Mouse (Mus musculus): ENCODE measurements around the gene Gas1.

Gas1 gene

DNA sequence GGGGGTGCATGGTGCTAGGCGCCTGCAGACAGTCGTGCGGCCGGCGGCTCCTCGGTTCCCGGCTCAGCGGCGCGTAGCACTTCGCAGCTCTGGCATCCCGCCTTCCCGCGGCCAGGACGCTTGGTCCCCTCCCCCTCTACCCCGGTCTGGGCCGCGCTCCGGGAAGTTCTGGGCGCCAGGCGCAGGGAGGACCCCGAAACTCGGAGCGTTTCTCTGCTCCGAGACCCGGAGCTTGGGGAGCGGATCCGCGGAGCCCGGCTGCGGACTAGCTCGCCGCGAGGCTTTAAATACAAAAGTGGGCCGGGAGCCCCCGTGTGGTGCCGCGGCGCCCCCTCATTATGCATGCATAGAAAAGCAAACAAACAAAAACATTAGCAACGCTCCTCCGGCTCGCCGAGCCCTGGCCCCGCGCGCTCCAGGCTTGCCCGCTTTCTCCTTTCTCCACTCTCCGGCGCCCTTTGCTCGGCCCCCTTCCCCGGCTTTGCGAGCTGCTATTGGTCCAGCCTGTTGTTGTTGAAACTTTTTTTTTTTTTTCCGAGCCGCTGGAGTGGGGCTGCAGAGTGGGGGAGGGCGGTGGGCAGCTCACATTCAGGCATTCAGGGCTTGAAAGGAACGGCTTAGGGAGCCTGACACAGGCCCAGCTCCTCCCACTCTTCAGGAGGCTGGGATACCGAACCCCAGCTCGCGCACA is at the start of gene Gas1:
TSS of gene Gas1 (minus strand) at position 260 of the 691 bp plus-strand sequence.
- peak; percentile 77 for DNase-seq (ENCODE audit: extremely low spot score, low read depth, low spot score)

DNA sequence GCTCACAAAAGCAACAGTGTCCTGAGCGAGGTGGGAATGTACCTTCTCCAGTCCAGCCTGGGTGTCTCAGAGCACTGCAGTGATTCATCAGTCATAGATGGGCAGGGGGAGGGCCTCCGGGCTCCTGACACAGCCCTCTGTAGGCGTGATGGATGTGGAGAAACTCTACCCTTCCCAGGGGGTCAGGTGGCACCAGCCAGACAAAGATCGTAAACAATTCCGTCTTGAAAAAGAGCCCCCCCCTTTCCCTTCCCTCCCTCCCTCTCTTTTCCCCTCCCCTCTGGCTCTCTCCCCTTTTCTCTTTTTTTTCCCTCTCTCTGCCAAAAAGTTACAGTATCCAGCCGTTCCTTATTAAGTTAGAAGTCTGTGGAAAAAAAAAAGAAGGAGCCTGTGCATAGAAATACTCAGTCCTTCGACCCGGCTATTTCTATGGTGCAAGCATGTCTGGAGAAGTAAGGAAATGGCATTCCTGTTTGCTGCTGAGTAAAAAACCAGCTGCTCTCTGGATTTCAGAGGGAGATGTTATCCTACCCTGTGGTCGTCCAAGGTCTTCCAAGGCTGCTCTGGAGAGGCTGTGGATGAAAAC is 49.2 kb upstream of the Gas1 start:
- no peak for DNase-seq (ENCODE audit: extremely low spot score, low read depth, low spot score)

DNA sequence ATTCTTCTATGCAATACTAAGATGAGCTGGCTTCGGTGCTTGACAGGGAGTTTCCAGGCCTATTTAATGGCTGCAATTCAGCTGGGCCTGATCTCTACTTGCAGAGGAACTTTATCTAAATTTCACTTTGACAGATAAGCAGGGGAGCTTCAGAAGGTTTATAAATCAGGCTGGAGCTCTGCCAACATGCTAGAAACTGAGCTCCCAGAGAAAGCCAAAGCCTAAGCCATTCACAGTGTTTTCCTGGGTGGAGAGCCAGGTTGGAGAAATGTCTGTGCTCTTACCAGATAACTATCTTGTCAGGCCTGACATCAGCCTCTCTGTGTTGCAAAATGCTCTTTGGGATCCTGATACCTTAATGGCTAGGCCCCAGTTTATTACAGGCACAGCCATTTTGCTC is 48.6 kb upstream of the Gas1 start:
- no peak for DNase-seq (ENCODE audit: extremely low spot score, low read depth, low spot score)

DNA sequence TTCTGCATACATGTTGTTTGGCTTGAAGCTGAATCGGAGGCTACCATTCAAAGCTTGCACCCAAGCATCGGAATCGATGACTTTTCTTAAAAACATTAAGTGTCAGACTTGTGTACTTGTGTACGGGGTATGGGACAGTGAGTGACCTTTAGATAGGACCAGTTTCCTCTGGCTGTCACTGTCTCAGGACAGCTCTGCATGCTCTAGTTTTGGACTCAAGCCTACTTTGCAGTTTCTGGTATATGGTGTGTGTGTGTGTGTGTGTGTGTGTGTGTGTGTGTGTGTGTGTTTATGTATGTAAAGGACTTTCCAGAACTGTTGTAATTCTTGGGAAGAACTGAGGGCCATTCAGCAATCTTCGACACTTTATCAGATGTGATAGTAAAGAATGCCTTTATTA is 48.1 kb upstream of the Gas1 start:
- no peak for DNase-seq (ENCODE audit: extremely low spot score, low read depth, low spot score)

DNA sequence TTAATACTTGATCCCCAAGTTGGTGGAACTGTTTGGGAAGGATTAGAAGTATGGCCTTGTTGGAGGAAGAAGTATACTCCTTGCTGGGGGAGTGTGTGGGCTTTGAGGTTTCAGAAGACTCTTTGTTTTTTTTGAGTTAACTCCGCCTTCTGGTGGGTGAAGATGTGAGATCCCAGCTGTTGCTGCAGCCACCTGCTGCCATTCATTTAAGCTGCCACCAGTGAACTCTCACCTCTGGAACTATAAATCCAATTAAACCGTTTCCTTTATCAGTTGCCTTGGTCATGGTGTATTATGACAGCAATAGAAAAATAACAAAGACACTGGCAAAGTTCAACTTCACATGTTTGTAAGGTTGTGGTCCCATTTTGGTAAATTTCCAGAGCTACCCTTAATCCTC is 46.6 kb upstream of the Gas1 start:
- no peak for DNase-seq (ENCODE audit: extremely low spot score, low read depth, low spot score)

DNA sequence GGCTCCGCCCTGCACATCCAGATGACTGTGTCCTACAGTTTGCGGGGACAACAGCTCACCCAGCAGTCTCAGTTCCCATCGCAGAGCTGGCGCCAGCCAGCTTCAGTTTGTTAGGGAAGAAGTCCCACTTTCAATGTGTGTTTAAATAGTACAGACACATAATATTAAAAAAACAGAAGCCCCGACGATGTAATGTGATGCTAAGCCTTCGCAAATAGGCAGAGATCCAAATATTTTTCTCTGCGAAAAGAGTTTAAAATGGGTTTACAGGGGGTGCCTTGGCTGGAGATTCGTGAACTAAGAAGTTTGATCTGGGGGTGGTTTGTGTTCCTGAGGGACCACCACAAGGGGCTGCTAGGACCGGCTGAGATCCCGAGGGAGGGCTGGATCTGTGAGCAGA is 45.2 kb upstream of the Gas1 start:
- no peak for DNase-seq (ENCODE audit: extremely low spot score, low read depth, low spot score)

DNA sequence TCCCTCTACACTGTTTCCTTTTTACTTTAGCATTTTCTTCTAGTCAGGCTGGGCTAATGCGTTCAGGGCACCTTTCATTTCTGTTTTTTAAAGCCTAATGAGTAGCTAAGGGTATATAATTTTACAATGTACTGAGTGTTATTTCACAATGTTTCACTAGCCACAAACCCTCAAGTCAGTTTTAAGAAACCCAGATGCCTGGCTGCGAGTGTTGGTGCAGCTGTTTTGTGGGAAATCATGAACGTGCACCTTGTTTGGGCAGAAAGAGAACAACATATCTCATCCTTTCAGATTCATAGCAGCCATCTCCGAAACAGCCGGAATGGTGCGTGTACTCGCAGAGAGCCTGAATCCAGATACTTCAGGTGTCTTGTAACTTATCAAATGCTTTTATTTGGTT is 36.7 kb upstream of the Gas1 start:
- DNase-seq (ENCODE audit: extremely low spot score, low read depth, low spot score): no peak

DNA sequence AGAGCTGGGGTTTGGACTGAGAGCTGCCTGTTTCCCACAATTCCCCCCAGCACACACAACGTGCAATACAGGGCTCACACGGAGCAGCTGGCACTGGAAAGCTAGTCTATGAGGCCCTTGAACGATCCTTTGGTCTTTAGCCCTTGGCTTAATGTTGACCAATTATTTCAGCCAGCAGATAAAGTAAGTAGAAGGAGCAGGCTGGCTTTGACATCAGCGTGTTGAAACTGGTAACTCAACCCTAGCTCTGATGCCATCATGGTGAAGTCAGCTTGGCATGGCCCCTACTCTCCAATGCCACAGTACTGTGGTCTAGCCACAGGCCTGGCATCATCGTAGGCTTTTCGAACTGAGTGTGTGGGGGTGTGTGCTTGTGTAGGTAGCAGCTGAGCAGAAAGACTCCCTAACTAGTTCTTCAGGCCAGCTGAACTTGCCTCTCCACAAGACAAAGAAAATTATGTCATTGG is 30.0 kb upstream of the Gas1 start:
- no peak for DNase-seq (ENCODE audit: extremely low spot score, low read depth, low spot score)

DNA sequence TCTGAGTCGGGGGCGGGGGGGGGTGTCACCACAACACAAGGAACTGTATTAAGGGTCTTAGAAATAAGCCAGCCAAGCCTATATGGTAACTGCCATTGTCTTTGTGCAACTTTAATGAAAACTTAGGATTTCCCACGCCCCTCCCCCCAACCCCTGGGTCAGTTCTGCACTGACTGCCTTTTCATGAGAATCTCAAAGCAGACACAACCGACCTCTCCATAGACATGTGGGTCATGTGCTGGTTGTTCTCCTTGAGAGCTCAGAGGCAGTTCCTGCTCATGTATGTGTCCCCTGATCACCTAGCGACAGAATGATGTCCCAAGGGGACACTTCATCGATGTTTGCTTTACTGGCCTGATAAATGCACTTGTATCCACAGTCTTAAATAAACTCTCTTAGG is 27.6 kb upstream of the Gas1 start:
- no peak for DNase-seq (ENCODE audit: extremely low spot score, low read depth, low spot score)

DNA sequence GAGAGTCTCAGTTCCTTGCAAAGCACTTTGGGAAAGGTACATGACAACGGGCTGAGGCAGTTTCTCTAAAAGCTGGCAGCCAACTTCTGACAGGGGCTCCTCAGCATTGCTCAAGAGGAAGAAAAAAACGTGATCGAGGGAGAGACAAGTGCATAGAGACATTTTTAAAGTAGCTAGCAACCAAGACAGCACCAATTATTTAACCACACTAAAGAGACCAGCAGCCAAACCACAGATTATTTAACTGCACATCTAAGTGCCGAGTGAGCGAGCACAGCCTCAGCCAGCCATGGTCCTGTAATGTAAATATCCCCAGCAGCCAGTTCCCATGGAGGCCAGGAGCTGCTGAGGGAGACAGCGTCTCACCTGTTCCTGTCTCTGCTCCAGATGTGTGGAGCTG is 16.1 kb upstream of the Gas1 start:
- DNase-seq (ENCODE audit: extremely low spot score, low read depth, low spot score): no peak

DNA sequence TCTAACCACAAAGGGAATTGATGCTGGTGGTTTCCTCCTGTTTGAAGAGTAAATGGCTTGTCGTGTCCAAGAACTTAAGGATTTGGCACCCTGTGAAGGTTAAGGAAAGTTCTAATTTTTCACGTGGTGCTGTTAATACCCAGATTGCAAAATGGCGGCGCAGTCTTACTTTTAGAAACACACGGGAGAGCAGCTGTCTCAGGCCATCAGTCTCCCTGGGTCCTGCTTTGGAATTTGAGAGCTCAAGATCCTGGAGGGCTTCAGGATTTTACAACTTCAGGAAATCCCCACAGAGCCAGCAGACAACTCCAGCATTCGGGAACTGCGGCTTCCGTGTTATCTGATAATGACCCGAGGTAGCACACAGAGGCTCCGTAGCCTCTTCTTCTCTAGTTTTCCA is 12.8 kb upstream of the Gas1 start:
- DNase-seq (ENCODE audit: extremely low spot score, low read depth, low spot score): no peak

DNA sequence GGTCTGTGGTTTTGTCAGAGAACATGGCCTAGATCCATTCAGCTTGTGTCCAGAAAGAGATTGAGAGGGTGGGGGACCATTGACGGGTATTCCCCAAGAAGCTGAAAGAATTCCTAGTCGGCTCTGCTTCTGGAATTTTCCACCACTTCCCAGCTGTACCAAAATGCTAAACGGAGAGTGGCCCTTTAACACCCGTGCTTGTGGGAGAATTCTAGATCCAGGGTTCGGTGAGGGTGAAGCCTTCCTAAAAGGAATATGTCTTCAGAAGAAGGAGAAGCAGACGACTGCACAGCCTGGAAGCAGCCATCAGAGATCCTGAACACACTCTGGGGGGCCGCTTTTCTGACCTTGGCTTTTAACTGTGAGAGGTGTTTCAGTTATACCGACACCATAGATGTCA is 11.8 kb upstream of the Gas1 start:
- no peak for DNase-seq (ENCODE audit: extremely low spot score, low read depth, low spot score)

DNA sequence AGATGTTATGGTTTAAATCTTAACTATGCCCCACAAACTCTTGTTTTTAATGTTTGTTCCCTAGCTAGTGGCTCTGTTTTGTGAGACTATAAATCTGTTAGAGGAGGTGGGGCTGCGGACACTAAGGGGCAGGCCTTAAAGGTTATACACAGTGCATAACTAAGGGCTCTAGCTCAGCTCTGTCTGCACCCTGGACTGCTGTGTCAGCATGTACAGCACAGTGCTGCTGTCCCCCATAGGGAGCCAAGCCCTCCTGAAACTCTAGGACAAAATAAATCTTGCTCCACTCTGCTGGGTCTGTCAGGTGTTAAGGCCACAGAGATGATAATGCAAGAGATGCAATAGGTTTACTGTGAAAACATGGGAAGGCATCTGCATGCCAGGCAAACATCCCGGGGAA is 10.1 kb upstream of the Gas1 start:
- DNase-seq (ENCODE audit: extremely low spot score, low read depth, low spot score): no peak

DNA sequence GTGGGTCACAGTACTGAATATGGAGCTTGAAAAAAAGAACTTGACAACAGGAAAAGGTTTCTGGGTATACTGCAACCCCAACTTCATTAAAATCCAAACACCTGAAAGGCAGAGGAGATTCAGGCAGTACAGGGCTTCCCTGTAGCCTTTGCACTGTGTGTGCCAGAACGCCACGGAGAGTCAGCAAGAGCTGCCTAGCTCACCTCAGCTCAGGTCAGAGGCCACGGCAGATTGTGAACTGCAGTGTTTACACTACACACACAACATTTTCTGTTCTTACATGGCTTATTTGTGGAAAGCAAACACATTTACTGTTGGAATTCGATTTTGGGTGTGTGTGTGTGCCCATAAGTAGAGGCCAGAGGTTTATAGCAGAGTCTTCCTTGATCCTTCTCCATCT is 5.2 kb upstream of the Gas1 start:
- DNase-seq (ENCODE audit: extremely low spot score, low read depth, low spot score): no peak

DNA sequence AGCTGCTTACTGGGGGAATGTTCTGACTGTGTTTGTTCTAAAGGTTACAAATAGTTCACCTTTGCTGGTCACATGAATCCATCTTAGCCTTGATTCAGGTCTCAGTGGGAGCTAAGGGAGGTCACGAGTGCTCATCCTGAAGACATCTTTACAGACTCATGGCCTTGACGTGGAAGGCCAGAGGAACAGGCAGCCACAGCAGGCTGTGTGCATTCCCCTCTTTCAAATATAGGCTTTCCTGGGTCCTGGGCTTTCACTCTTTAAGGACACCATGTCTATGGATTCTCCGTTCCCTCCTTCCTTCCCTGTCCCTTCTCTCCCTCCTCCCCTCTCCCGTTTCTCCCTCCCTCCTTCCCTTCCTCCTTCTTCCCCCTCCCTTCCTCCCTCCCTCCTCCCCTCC is 2.5 kb upstream of the Gas1 start:
- DNase-seq (ENCODE audit: extremely low spot score, low read depth, low spot score): no peak

DNA sequence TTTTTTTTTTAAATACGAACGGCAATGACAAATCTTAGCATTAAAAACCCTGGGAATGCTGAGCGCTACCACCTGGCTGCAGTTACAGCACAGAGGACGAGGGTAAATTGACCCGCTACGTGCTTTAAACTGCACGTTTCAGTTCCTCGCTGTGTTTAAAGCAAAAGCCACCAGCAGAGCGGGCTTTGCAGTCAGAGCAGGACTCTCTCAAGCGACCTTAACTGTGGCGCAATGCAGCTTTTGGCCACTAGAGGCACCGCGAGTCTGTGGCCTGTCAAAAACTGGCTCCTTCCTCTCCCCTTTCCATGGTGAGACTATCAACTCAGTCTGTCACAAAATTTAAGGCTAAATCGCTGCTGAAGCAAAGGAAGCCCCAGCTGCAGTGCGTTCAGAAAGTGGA is 1.3 kb upstream of the Gas1 start:
- DNase-seq (ENCODE audit: extremely low spot score, low read depth, low spot score): peak; percentile 95

DNA sequence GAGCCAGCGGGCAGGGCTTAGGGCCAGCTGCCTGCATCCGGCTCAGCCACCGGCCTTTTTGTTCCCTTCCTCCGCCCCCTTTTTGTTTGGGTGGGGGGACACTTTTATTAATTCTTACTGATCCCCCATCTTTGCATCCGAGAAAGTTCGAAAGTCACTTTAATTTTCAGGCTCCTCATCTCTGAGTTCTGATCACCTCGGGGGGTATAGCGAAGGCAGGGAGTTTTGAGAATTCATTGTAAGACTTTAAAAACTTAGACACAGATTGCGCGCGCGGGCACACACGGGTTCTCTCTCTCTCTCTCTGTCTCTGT is 589 bp upstream of the Gas1 start:
- no peak for DNase-seq (ENCODE audit: extremely low spot score, low read depth, low spot score)

DNA sequence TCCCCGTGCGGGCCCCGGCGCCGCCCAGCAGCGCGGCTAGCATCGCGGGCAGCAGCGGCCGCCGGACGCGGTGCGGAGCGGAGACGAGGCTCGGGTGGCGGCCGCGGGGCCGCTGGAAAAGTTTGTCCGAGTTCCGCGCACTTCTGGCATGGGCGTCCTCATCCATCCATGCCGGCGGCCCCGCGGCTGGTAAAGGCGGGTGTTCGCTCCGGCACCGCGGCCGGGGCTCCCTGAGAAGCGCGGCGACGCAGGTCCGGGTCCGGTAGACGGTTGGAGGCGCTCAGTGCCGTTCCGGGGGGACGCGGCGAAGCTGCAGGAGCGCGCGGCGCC is 424 bp downstream of the Gas1 start:
- no peak for DNase-seq (ENCODE audit: extremely low spot score, low read depth, low spot score)

DNA sequence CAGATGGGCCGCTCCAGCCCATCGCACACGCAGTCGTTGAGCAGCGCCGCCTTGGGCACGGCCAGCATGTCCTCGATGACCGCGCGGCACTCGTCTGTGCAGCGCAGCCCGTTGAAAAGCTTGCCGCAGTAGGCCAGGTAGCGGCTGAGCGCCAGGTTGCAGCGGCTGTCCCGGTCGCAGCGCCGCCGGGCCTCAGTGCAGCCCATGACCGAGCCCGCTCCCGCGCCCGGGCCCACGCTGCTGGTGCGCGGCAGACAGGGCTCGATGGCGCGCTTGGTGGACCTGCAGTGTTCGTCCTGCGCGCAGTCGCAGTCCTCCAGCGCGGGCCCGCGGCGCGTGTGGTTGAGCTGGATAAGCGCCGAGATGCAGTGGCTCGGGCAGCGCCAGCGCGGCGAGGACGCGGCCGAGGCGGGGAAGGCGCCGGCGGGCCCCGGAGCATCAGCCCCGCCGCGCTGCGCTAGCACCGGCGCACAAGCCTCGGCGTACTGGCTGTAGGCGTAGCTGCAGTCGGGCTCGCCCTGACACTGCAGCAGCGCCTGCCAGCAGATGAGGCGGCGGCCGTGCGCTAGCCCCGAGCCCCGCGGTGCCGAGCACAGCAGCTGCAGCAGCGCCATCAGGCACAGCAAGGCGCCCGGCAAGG is 909 bp downstream of the Gas1 start:
- DNase-seq (ENCODE audit: extremely low spot score, low read depth, low spot score): no peak

DNA sequence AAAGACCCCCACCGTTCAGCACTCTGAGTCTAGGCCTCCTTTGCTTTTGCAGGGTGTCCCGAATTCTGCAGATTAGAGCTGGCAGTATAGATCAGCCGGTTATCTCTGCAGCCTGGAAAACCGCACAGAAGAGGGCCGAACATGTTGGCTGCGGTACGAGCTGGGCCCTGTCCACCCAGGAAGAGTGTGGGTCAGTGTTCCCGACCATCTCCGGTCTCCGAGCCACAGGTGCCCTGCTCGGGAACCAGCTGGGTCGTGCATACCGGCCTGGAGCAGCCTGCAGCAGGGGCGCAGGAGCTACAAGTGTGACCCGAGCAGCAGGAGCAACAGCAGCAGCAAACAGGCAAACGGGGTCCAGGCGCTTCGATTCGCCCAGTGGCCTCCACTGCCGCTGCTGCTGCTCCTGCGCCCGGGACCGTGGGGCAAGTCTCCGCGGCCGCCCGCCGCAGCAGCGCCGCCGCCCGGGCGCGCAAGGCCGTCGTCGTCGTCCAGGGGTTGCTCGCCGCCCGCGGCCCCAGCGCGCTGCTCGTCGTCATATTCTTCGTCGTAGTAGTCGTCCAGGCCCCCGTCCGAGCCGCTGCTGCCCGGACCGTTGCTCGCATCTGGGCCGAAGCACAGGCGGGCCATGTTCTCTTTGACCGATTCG is 1.6 kb downstream of the Gas1 start:
- DNase-seq (ENCODE audit: extremely low spot score, low read depth, low spot score): no peak

DNA sequence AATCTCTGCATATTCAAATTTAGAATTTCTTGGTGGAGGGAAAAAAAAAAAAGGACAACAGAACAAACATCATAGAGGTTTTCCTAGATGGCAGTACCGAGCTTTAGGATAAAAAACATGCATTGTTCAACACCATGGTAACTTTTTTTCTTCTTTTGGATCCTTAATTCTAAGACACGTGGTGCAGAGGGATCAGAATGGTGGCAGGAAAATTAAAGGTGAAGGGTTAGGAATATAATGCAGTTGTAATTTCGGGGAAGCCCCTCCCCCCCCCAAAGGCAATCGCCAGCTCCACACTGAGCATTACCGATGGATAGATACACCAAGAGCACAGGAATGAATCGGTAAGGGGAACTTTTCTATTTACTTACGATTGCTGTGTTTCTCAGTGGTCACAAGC is 2.2 kb downstream of the Gas1 start:
- DNase-seq (ENCODE audit: extremely low spot score, low read depth, low spot score): no peak
